Mouse (Mus musculus) liver, adult 2 months (tissue): ENCODE measurements at regions not wholly inside any gene's neighbourhood (a gene's known extent, or its start where the extent isn't known, plus 50 kb on each side); places are given as distances from the start of the nearest gene placed in this dataset.

ENCODE experiments used
- DNase-seq: peaks from one replicate; pipeline ENCODE4 v3.0.0-alpha.2; 2011; ENCODE audit warnings: low read depth, low spot score; ENCODE audit errors: extremely low read depth
- H3K27ac ChIP-seq: fragments of 200-500 bp; replicated peaks from 2 replicates; pipeline ENCODE4 v1.5.1; 2012; ENCODE audit warnings: low read depth, mild to moderate bottlenecking, control low read depth, inconsistent platforms, low read length; ENCODE audit not compliant: insufficient read depth
- H3K27me3 ChIP-seq: fragments of 200-500 bp; 2 replicates; pipeline ENCODE4 v1.6.1; 2012; ENCODE audit warnings: mild to moderate bottlenecking, moderate library complexity, low read length, inconsistent platforms; ENCODE audit not compliant: control insufficient read depth, insufficient read depth
- H3K36me3 ChIP-seq: fragments of 200-500 bp; 2 replicates; pipeline ENCODE4 v1.6.1; 2012; ENCODE audit warnings: low read length, inconsistent platforms; ENCODE audit not compliant: control insufficient read depth, insufficient read depth
- H3K4me1 ChIP-seq: fragments of 200-500 bp; 2 replicates; pipeline ENCODE4 v1.6.1; 2011; ENCODE audit warnings: low read length; ENCODE audit not compliant: control insufficient read depth, insufficient read depth
- H3K4me3 ChIP-seq: fragments of 200-500 bp; 2 replicates; pipeline ENCODE4 v1.5.1; 2011; ENCODE audit warnings: low read depth, mild to moderate bottlenecking, control low read depth, low read length, moderate library complexity; ENCODE audit not compliant: insufficient read depth
- H3K79me2 ChIP-seq: fragments of 200-500 bp; 2 replicates; pipeline ENCODE4 v1.6.1; 2012; ENCODE audit warnings: inconsistent platforms, mild to moderate bottlenecking, low read length, moderate library complexity; ENCODE audit not compliant: control insufficient read depth, insufficient read depth
- H3K9ac ChIP-seq: fragments of 200-500 bp; 2 replicates; pipeline ENCODE4 v1.6.1; 2012; ENCODE audit warnings: low read depth, mild to moderate bottlenecking, control low read depth, inconsistent platforms, low read length
- CTCF ChIP-seq: fragments of 200-500 bp; IDR thresholded peaks from 2 replicates; pipeline ENCODE4 v1.5.1; 2011; ENCODE audit warnings: low read depth, low read length, control low read depth
- POLR2A ChIP-seq: fragments of 200-500 bp; IDR thresholded peaks from 2 replicates; pipeline ENCODE4 v1.6.1; 2011; ENCODE audit warnings: low read length, control low read depth; ENCODE audit not compliant: insufficient read depth; ENCODE audit errors: extremely low read depth
- WGBS: fragments of 180-500 bp; shearing (Covaris S2); methylation state at CpG from one replicate; pipeline ENCODE4 v1.1.7; 2018; 5-methylcytosine and 5-hydroxymethylcytosine counted together

DNA sequence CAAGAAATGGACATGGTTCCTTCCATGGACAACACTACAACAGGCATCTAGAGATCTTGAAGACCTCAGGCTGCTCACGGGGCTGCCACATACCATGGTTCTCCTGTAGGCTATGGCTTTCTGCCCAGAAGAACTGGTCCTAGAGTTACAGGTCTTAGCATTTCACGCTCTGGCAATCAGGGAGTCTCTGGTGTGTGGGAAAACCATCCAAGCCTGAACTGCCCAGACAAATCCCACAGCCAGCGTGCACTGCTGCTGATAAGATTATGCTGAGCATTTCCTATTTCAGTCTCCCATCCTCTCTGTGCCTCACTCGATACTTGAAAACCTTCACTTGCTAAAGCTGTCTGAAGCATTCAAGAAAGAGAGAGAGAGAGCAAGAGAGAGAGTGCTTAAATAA lies 139.5 kb downstream of the Cartpt start:
- Histone ChIP-seq H3K79me2 (no peaks in the 10 kb centered on the region), H3K9ac (no peak overlapping the region)
- WGBS, result 62% methylated on average over 4 of the region's 4 CpGs

GRCm38 (mm10) chr13:99760646-99761045 lies 140.2 kb downstream of the Cartpt start:
- H3K36me3 ChIP-seq, result no peaks in the 10 kb centered on the region
- H3K79me2 ChIP-seq, result no peaks in the 10 kb centered on the region
- TF ChIP-seq CTCF (no peak), POLR2A (no peak)
- H3K4me3 ChIP-seq, result no peak overlapping the region
- H3K4me1 ChIP-seq, result no peaks in the 10 kb centered on the region
- no peak for DNase-seq
- H3K27me3 ChIP-seq, result no peaks in the 10 kb centered on the region
- no peak overlapping the region for H3K27ac ChIP-seq
- WGBS, result 70% methylated on average over 4 of the region's 4 CpGs
- no peak overlapping the region for H3K9ac ChIP-seq

More for the DNA sequence above, 139.5 kb downstream of the Cartpt start:
- H3K4me1 ChIP-seq, result no peaks in the 10 kb centered on the region
- no peak for DNase-seq
- H3K27me3 ChIP-seq, result no peaks in the 10 kb centered on the region
- no peak overlapping the region for H3K4me3 ChIP-seq
- H3K36me3 ChIP-seq, result no peaks in the 10 kb centered on the region
- H3K27ac ChIP-seq, result no peak overlapping the region
- TF ChIP-seq POLR2A, result no peak
- no peak for TF ChIP-seq CTCF

DNA sequence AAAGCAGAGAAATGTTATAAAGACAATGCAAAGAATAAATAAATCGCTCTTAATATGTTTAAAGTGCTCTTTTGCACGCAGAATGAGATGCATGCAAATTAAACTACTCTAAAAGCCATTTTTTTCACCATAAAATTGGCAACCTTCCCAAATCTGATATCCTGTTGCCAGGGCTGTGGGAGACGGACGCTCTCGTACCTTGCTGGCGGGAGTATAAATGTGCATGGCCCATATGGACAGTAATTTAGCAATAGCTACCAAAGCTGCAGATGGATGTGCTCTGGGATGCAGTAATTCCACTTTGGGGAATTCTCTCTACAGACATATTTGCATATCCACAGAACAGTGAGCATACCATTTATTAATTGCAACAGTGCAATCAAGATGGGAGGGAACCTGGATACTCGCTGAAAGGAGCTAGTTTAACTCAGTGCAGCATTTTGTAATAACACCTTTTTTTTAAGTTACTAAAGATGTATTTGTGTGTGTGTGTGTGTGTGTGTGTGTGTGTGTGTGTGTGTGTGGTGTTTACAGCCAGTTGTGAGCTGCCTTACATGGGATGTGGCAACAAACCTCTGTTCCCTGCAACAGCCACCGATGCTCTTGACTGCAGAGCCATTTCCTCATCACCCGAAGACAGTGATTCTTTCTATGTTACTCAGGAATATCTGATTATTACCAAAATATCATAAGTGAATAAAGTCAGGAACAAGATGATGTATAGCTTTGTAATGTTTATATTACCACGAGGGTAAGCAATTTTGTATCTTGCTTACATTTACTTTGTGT lies 141.4 kb downstream of the Cartpt start:
- H3K27me3 ChIP-seq, result no peaks in the 10 kb centered on the region
- no peak overlapping the region for H3K27ac ChIP-seq
- TF ChIP-seq POLR2A (no peak), CTCF (no peak)
- H3K36me3 ChIP-seq, result no peaks in the 10 kb centered on the region
- no peaks in the 10 kb centered on the region for H3K4me1 ChIP-seq
- no peak overlapping the region for H3K9ac ChIP-seq
- DNase-seq, result no peak
- WGBS, result 84% methylated on average over 10 of the region's 10 CpGs
- no peak overlapping the region for H3K4me3 ChIP-seq
- H3K79me2 ChIP-seq, result no peaks in the 10 kb centered on the region

DNA sequence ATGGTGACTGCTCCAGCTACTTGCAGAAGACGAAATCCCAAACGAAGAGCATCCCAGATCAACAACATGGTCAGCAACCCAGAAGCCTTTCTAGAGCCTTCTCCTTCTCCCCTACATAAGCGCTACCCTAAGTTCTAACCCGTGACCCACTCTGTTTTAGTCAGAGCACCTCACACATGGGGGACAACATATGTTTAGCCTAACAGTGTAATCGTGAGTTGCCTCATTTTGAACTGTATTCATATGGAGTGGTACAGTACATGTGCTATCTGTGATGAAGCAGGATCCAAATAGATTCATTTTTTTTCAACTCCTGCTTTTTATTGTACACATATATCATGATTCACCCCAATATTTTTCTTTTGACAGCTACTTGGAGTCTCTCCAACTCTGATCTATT lies 146.2 kb downstream of the Cartpt start:
- Histone ChIP-seq H3K4me3 (no peak overlapping the region), H3K27ac (no peak overlapping the region)

DNA sequence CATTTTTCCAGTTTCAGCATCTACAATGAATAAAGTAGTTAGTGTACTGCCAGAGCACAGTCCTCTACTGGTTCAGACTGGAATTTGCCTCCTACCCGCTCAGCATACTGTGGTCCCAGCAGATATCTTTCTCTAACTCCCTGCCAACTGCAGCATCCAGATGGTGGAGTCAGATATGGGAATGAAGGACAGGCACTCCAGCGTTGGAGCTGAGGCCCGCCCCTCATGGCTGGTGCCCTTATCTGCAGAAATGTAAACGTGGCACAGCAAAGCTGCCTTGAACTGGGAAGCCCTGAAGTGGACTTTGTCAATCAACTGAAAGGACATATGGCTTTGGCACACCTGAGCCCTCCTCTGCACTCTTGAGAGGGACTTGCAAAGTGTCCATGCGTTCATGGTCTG lies 146.6 kb downstream of the Cartpt start:
- no peaks in the 10 kb centered on the region for H3K4me1 ChIP-seq
- no peak overlapping the region for H3K27ac ChIP-seq
- WGBS, result 23% methylated on average over 5 of the region's 5 CpGs
- TF ChIP-seq CTCF (no peak), POLR2A (no peak)
- no peak overlapping the region for H3K4me3 ChIP-seq
- no peaks in the 10 kb centered on the region for H3K36me3 ChIP-seq
- H3K27me3 ChIP-seq, result no peaks in the 10 kb centered on the region
- no peaks in the 10 kb centered on the region for H3K79me2 ChIP-seq
- H3K9ac ChIP-seq, result no peak overlapping the region
- DNase-seq, result no peak

More for the DNA sequence above, 146.2 kb downstream of the Cartpt start:
- DNase-seq, result no peak
- no peak overlapping the region for H3K9ac ChIP-seq
- H3K4me1 ChIP-seq, result no peaks in the 10 kb centered on the region
- 72% methylated on average over 5 of the region's 5 CpGs for WGBS
- no peak for TF ChIP-seq POLR2A
- no peak for TF ChIP-seq CTCF
- H3K36me3 ChIP-seq, result no peaks in the 10 kb centered on the region
- H3K27me3 ChIP-seq, result no peaks in the 10 kb centered on the region
- H3K79me2 ChIP-seq, result no peaks in the 10 kb centered on the region

DNA sequence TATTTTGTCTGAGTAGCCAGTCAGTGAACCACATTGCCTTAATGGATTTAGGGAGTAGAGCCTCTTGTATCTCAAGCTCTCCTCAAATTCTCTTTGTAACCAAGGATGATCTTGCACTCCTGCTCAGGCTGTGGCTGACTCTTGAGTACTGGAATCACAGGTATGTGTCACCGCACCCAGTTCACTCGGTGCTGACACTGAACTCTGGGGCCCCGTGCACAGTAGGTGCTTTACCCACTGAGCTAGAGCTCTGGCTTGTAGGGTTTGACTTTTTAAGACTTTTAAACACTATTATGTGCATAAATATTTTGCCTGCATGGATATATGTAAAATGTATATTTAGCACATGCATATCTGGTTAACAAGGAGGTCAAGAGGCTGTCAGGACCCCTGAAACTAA lies 147.4 kb downstream of the Cartpt start:
- no peak for TF ChIP-seq POLR2A
- TF ChIP-seq CTCF, result no peak
- 80% methylated on average over 3 of the region's 3 CpGs for WGBS
- Histone ChIP-seq H3K9ac (no peak overlapping the region), H3K27ac (no peak overlapping the region), H3K36me3 (no peaks in the 10 kb centered on the region), H3K4me1 (no peaks in the 10 kb centered on the region), H3K27me3 (no peaks in the 10 kb centered on the region), H3K4me3 (no peak overlapping the region), H3K79me2 (no peaks in the 10 kb centered on the region)
- DNase-seq, result no peak
